Mouse (Mus musculus) liver, adult 2 months (tissue): ENCODE data around the gene Ptprd.

Experiments used
- CTCF ChIP-seq: fragments of 200-500 bp; IDR thresholded peaks from 2 replicates; pipeline ENCODE4 v1.5.1; 2011; ENCODE audit warnings: low read depth, low read length, control low read depth
- POLR2A ChIP-seq: fragments of 200-500 bp; IDR thresholded peaks from 2 replicates; pipeline ENCODE4 v1.6.1; 2011; ENCODE audit warnings: low read length, control low read depth; ENCODE audit not compliant: insufficient read depth; ENCODE audit errors: extremely low read depth

DNA sequence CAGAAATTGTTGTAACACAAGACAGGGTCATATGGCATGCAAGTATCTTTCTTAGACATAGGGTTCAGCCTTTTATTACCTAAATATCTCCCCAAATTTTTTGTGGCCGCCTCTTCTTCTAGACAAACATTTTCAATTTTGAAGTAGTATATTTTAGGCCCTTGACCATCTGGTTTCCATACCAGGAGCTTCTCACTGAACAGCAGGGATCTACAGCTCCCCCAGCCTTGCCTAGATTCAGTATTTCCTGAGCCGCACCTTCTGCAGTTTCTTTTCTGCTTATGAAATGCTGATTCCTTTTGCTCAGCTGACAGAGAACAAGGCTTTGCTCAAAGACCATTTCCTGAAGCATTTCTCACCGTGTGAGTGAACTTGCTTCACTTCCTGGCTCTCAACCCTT lies 1686.5 kb downstream of the Ptprd start:
- no peak for TF ChIP-seq CTCF
- no peak for TF ChIP-seq POLR2A
